Mouse (Mus musculus) lung, postnatal 14 days (tissue): ENCODE measurements around the gene Cyp2d12.
"Not testable (repeated sequence)": the region's sequence is repeated elsewhere in the genome, so short reads cannot be mapped to it uniquely, and the experiment has no call there.

ENCODE experiments used
- DNase-seq: peaks from one replicate; pipeline ENCODE4 v3.0.0; 2021

Cyp2d12 gene

DNA sequence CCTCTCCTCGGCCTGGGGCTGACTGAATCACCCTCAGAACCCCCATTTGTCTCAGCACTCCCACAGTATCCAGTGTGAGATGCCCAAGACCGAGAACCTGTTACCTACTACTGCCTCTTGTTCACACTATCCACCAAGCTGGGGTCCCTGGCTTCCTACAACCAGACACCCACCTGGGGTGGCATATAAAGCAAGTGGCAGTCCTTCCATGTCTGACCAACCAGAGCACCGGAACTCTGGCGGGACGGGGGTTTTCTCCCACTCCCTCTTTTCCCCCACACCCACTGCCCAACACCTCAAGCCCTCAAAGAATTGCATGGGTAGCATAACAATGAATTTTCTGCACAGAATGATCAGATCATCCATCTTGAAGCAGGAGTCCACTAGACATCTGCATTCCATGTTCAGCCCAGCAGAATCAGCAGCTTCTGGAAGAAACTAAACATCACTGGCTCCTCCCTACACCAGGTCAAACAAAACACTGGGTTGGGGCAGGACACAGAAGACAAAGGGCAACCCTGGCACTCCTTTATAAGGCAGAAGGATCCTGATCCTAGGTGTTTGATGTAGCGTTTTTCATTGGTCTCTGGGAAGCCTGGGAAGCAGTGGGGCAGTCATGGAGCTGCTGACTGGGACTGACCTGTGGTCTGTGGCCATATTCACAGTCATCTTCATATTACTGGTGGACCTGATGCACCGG is at the start of gene Cyp2d12:
Gene Cyp2d12, plus strand, starts transcription at position 542 of the 700 bp plus-strand sequence.
- DNase-seq: no peak

DNA sequence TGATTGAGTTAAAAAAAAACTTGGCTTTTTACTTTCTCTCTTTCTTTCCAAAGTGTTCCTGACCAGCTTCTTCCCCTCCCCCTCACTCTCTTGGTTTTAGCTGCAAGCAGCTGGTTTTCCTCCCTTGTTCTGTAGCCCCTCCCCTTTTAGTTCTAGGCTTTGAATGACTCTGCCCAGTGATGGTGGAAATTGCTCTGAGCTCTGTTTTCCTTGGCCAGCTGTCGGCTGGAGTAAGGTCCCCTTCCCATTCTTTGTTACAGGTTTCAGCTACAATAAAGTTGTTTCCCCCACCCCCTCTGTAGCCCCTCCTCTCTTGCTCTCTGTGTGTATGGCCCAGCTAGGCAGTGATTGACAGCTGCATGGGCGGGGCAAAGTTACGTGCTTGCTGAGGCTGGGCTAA is 47.9 kb upstream of the Cyp2d12 start:
- DNase-seq: no peak

DNA sequence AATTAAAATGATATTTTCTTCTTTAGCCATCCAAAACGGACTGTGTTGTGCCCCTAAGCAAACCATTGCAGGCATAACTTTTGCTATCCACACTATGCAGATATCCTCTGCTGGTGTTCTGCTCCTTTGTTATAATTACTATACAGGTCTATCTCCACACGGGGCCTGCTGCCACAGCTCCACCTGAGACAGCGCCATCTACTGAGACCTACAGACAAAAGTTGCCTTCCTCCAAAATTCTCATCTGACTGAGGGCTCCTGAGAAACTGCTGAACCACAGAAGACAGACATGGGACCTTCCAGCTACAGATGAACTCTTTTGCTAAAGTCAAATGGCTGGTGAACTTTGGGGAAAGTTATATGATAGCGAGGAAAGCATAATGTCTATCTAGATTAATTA is 47.1 kb upstream of the Cyp2d12 start:
- not testable (repeated sequence) for DNase-seq

DNA sequence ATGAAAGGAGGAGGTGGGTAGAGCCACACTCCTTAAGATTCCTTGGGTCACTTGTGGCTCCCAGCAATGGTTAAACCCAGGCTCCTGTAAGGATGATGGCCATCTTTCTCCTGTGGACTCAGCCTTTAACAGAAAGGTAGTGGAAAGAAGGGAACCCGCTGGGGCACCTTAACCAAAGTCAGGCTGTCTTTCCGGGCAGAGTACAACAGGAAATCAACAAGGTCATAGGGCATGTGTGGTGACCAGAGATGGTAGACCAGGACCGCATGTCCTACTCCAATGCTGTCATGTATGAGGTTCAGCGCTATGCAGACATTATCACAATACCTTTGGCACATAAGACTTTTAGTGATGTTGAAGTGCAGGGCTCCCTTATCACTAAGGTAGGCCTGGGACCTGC is 45.4 kb upstream of the Cyp2d12 start:
- not testable (repeated sequence) for DNase-seq

DNA sequence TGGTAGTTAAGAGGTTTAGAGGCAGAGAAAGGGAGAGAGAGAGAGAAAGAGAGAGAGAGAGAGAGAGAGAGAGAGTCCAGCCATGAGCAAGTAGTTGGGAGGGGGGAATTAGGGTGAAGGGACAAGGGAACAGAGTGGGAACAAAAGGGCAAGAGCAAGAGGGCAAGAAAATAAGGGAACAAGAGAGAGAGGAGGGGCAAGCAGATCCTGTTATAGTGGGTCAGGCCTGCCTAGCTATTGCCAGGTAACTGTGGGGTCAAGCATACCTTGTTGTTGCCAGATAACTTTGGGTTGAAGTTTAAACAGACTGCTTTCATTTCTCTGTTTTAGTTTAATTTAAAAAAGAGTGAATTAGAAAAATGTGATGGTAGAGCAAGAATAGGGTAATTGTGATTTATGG is 44.4 kb upstream of the Cyp2d12 start:
- not testable (repeated sequence) for DNase-seq

DNA sequence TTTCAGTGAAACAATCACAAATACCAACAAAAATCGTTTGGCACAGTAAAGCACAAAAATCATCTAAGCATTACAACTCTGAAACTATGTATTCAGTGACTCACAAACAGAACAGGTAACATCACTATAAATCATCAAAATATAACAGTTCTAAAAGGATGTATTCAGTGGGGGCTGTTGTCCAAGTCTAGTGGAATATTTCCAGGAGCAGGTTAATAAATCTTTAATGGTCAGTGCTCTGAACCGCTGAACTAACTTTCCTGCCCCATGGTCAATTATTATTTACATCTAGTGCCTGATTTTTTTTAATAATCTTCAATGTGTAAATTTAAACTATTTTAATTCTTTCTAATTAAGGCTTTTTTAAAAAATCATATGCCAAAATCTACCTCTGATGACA is 42.8 kb upstream of the Cyp2d12 start:
- not testable (repeated sequence) for DNase-seq

DNA sequence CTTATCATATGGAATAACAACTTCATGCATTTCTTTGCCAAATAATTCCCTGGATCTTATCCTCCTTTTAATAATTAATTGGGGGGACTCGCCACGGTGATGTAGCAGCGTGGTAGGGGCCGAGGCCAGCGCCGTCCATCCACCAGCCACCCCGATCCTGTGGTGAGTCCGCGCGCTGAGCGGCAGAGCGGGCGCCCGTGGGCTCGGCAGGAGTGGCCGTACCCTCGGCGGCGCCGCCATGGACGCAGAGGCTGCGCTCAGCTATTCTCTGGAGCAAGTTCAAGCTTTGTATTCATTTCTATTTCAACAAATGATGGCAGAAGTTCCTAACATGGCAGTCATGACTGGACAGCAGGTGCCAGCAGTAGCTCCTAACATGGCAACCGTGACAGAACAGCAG is 38.7 kb upstream of the Cyp2d12 start:
- DNase-seq: not testable (repeated sequence)

DNA sequence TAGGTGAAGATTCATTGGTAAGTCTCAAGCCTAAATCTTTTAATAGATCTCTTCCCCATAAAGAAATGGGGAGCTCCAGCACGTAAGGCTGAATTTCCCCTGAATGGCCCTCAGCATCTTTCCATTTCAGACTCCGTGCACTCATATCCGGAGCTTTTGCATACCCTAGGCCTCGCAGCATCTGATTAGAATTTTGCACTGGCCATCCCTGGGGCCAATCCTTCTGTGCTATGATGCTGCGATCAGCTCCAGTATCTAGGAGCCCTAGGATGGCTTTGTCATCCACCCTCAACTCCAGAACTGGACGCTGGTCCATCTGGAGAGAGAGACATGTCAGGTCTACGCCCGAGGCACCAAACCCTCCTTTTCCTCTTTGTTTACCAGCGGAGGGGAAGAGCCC is 27.5 kb upstream of the Cyp2d12 start:
- DNase-seq: not testable (repeated sequence)

DNA sequence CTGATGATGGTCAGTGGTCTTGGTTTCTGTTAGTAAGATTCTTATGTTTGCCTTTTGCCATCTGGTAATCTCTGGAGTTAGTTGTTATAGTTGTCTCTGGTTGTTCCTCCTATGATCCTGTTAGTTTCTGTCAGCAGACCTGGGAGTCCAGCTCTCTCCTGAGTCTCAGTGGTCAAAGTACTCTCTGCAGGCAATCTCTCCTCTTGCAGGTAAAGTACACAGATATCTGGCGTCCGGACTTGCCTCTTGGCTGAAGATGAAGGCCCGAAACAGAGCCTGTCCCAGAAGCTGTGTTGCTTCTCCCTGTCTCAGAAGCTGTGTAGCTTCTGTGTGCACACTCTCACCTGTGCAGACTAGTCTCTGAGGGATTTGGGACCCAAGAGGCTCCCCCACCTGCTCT is 22.2 kb upstream of the Cyp2d12 start:
- not testable (repeated sequence) for DNase-seq

DNA sequence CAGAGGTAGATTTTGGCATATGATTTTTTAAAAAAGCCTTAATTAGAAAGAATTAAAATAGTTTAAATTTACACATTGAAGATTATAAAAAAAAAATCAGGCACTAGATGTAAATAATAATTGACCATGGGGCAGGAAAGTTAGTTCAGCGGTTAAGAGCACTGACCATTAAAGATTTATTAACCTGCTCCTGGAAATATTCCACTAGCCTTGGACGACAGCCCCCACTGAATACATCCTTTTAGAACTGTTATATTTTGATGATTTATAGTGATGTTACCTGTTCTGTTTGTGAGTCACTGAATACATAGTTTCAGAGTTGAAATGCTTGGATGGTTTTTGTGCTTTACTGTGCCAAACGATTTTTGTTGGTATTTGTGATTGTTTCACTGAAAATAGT is 11.9 kb upstream of the Cyp2d12 start:
- not testable (repeated sequence) for DNase-seq

DNA sequence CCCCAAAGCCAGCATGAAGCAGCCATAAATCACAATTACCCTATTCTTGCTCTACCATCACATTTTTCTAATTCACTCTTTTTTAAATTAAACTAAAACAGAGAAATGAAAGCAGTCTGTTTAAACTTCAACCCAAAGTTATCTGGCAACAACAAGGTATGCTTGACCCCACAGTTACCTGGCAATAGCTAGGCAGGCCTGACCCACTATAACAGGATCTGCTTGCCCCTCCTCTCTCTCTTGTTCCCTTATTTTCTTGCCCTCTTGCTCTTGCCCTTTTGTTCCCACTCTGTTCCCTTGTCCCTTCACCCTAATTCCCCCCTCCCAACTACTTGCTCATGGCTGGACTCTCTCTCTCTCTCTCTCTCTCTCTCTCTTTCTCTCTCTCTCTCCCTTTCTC is 10.3 kb upstream of the Cyp2d12 start:
- not testable (repeated sequence) for DNase-seq

DNA sequence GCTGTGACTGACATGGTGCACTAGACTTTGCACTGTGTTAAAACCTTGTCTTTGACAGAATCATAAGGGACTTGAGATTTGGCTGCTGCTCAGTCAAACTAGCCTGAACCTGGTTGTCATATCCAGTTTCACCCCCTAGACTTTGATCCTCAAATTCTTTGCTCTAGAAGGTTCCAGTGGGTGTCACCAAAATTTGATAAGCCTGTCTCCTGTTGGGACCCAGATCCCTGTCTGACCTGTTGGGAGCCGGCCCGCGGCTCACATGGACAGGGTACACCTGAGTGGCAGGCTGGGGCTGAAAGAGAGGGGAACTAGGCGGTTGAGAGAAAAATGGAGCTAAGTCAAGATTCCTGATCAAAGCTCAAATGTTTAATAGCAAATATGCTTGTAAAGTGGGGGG is 7.1 kb upstream of the Cyp2d12 start:
- not testable (repeated sequence) for DNase-seq

DNA sequence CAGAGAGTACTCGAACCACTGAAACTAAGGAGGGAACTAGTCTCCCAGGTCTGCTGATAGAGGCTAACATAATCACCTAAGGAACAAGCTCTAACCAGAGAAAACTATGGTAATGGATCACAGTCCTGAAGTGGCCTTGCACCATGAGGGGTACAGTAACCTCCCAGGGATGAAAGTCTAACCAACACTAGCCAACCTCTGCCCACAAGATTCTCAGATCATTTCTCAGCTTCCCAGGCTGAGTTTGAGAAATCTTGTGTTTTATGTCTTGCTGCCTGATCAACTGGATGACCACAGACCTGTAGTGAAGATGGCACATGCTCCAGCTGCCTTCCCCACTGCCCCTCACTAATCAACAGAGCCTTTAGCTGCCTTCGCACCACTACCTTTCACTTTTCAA is 1.7 kb upstream of the Cyp2d12 start:
- DNase-seq: not testable (repeated sequence)

DNA sequence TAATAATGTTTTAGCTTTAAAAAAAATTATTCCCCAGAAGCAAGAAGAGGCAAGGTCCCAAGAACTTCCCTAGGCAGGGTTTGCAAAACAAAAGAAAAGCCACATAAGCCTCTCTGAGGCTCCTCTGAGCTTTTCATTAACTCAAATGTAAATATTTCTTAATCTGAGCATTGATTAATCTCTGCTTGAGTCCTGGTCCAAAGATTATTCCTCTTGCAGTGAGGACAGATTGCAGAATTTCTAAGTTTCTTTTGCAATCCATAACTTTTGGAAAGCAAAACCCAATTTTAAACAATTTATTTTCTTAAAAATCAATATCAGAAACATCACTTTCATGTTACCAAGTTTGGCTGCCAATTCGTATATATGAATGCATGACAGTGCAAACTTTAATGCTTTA is 18.0 kb downstream of the Cyp2d12 start:
- DNase-seq: no peak

DNA sequence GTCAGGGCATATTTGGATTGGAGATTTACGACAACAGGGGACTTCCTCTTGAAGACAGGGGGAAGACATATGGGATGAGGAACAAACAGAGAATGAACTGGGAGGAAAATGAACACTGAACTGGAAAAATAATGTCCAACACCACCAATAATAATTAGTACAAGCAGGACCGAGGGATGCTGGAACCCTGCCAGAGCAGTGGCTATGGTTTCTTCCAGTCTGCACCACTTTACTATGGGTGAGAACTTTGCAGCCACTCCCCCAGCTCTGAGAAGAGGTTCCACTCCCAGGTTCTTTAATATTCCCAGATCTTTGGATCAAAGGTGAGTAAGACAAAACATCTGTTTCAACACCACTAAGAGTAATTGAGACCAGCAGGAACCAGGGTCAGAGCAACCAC is 24.2 kb downstream of the Cyp2d12 start:
- no peak for DNase-seq

DNA sequence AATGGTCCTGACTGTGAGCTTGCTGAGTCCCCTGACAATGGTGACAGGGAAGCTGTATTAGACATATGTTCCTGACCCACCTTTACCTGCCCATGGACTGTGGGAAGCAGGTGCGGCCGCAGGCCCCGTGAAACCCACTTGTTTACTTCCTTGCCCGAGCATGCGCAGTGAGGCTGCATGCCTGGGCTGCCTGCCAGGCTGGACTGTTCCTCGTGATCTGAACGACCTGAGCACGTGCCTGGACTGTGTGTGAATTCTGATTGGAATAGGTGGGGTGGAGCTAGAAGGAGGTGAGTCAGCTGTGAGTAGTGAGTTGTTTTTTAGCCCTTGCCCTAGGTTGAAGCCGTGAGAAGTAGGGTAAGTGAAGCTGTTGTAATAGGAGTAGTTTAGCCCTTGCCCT is 27.7 kb downstream of the Cyp2d12 start:
- no peak for DNase-seq
